Comparison of ENCODE assay signal across 25 mouse cellular contexts in genomic region chr14:30270350-30270749, GRCm38 (mm10).
"Had no signal": no experiment of that assay in that cellular context is flagged by ENCODE, and none has a peak within 500 bp of the region (broad histone marks: within the 10 kb centered on the region; RNA-seq: fewer than 3 reads in every experiment).

No protein-coding gene starts in this region.

- H3K4me2 ChIP-seq: heart, embryonic 12.5 days; hindbrain, embryonic 12.5 days; hindbrain, embryonic 14.5 days; intestine, embryonic 15.5 days; limb, embryonic 13.5 days; limb, embryonic 15.5 days; liver, embryonic 12.5 days had no signal

- H3K9ac ChIP-seq: heart, embryonic 12.5 days; hindbrain, embryonic 12.5 days; hindbrain, embryonic 14.5 days; intestine, embryonic 15.5 days; limb, embryonic 13.5 days; limb, embryonic 15.5 days; liver, embryonic 12.5 days; liver, embryonic 14.5 days had no signal

- H3K4me3 ChIP-seq: gastrocnemius, adult 2 months; heart, adult 2 months; heart, embryonic 12.5 days; hindbrain, embryonic 10.5 days; hindbrain, embryonic 12.5 days; intestine, embryonic 15.5 days; limb, embryonic 13.5 days; limb, embryonic 15.5 days; liver, embryonic 12.5 days had no signal

- DNase-seq: gastrocnemius, adult 2 months; gastrocnemius, postnatal 10 days; gastrocnemius, postnatal 25 days; heart, adult 2 months; heart, postnatal 10 days; heart, postnatal 4 days; kidney, adult 18-20 months; kidney, adult 8-10 months; kidney, postnatal 10 days; kidney, postnatal 25 days; kidney, postnatal 4 days; layer of hippocampus, postnatal 36 days; left cerebral cortex, postnatal 4 days had no signal

- ATAC-seq: hindbrain, embryonic 16.5 days; inflammation-experienced regulatory T-cells, adult 6 months; intestine, embryonic 15.5 days; intestine, postnatal 0 days; liver, embryonic 12.5 days had no signal

- H3K36me3 ChIP-seq: heart, embryonic 12.5 days; hindbrain, embryonic 10.5 days; hindbrain, embryonic 12.5 days; intestine, embryonic 15.5 days; limb, embryonic 13.5 days; limb, embryonic 15.5 days; liver, embryonic 12.5 days had no signal

- H3K27ac ChIP-seq: gastrocnemius, adult 2 months; heart, adult 2 months; hindbrain, embryonic 10.5 days; hindbrain, embryonic 12.5 days; hindbrain, embryonic 14.5 days; intestine, embryonic 15.5 days; limb, embryonic 13.5 days; limb, embryonic 15.5 days; liver, embryonic 12.5 days; liver, embryonic 14.5 days had no signal

- H3K27me3 ChIP-seq: heart, embryonic 12.5 days; hindbrain, embryonic 12.5 days; intestine, embryonic 15.5 days; limb, embryonic 13.5 days; limb, embryonic 15.5 days had no signal

- H3K4me1 ChIP-seq: heart, embryonic 12.5 days; hindbrain, embryonic 10.5 days; hindbrain, embryonic 12.5 days; limb, embryonic 15.5 days had no signal

- H3K9me3 ChIP-seq: heart, embryonic 12.5 days; hindbrain, embryonic 10.5 days; hindbrain, embryonic 12.5 days; intestine, embryonic 15.5 days; limb, embryonic 13.5 days; limb, embryonic 15.5 days; liver, embryonic 12.5 days had no signal
